Mouse (Mus musculus): ENCODE data around the gene Il2rb. TPM values are rescaled to one million over a fixed set of nuclear protein-coding genes. Genes with fewer than 3 reads are reported as not detected.

The Il2rb gene
- polyA plus RNA-seq, 1 experiment from 2014 or later, result 0.05 TPM

DNA sequence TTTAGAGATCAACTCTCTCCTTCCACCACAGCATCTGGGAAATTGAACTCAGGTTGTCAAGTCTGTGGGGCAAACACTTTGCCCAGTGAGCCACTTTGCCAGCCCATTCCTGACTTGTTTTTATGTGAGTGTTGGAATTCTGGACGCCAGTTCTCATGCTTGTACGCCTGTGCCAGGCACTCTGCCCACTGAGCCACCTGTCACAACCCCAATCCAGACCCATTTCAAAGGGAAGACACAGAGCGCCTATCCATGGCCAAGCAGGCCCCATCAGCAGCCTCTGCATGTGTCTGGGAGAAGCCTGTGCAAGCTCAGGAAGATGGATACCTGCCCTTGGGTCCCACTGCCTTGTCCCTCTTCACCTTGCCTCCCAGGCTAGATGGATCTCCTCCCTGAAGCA, 3.8 kb downstream of the Il2rb start:
- H3K4me3 ChIP-seq, result no peak overlapping the region
- H3K9me3 ChIP-seq, result no peaks in the 10 kb centered on the region
- 87% methylated on average over 3 of the region's 3 CpGs for WGBS
- no peak overlapping the region for H3K27ac ChIP-seq
- no peak overlapping the region for H3K4me2 ChIP-seq
- no peaks in the 10 kb centered on the region for H3K36me3 ChIP-seq
- no peak overlapping the region for H3K9ac ChIP-seq
- H3K4me1 ChIP-seq (replicated peaks), result no peaks in the 10 kb centered on the region
- H3K27me3 ChIP-seq, result no peaks in the 10 kb centered on the region; the same call in 1 of the 2 replicates
- no peak for ATAC-seq (ENCODE audit: low FRiP score)

DNA sequence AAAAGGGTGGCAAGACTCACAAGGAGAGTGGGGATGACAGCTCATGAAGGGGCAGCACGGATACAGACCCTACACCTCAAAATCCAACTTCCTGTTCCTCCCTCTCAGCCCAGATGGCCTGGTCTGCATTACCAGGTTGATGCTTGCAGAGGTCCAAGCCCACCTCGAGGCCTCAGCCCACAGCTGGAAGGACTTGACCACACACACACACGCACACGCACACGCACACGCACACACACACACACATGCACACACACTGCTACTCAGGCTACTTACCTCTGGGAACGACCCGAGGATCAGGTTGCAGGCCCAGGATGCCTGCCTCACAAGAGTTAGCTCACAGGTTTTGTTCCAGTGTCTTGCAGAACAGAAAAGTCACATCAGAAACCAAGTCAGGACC, 5.2 kb downstream of the Il2rb start:
- Histone ChIP-seq H3K4me1 (replicated peaks) (no peaks in the 10 kb centered on the region), H3K4me3 (no peak overlapping the region), H3K9me3 (no peaks in the 10 kb centered on the region), H3K27me3 (no peaks in the 10 kb centered on the region; the same call in 1 of the 2 replicates), H3K9ac (no peak overlapping the region), H3K36me3 (no peaks in the 10 kb centered on the region), H3K27ac (no peak overlapping the region), H3K4me2 (no peak overlapping the region)
- 75% methylated on average over 8 of the region's 8 CpGs for WGBS
- no peak for ATAC-seq (ENCODE audit: low FRiP score)

DNA sequence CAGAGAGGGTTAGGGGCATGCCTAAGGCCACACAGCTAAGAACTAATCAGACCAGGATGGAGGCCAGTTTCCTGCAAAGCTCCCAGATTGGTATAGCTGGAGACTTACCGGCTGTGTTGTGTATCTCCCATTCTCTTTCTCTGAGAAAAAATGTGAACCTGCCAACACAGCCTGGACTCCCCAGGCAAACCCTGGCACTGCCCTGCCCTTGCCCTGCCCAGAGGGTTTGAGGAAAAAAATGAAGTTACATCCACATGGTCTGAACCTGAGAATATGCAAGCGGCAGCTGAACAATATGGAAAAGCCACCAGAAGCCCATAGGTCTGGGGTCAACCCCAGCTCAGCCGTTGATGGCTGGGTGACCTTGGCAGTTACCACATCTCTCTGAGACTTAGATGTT, 5.8 kb downstream of the Il2rb start:
- H3K27me3 ChIP-seq, result peaks cover 5% of the 10 kb centered on the region; the same call in 1 of the 2 replicates
- H3K9ac ChIP-seq, result no peak overlapping the region
- no peak overlapping the region for H3K4me2 ChIP-seq
- no peaks in the 10 kb centered on the region for H3K36me3 ChIP-seq
- 94% methylated on average over 3 of the region's 3 CpGs for WGBS
- H3K4me3 ChIP-seq, result no peak overlapping the region
- no peaks in the 10 kb centered on the region for H3K4me1 ChIP-seq (replicated peaks)
- no peaks in the 10 kb centered on the region for H3K9me3 ChIP-seq
- ATAC-seq (ENCODE audit: low FRiP score), result no peak
- no peak overlapping the region for H3K27ac ChIP-seq

GRCm38 (mm10) chr15:78487066-78487465, 8.0 kb downstream of the Il2rb start:
- no peaks in the 10 kb centered on the region for H3K4me1 ChIP-seq (replicated peaks)
- ATAC-seq (ENCODE audit: low FRiP score), result no peak
- H3K27ac ChIP-seq, result no peak overlapping the region
- H3K4me3 ChIP-seq, result no peak overlapping the region
- 70% methylated on average over 4 of the region's 4 CpGs for WGBS
- no peak overlapping the region for H3K9ac ChIP-seq
- no peaks in the 10 kb centered on the region for H3K9me3 ChIP-seq
- H3K27me3 ChIP-seq, result peaks cover 5% of the 10 kb centered on the region; the same call in 1 of the 2 replicates
- no peaks in the 10 kb centered on the region for H3K36me3 ChIP-seq
- H3K4me2 ChIP-seq, result no peak overlapping the region

DNA sequence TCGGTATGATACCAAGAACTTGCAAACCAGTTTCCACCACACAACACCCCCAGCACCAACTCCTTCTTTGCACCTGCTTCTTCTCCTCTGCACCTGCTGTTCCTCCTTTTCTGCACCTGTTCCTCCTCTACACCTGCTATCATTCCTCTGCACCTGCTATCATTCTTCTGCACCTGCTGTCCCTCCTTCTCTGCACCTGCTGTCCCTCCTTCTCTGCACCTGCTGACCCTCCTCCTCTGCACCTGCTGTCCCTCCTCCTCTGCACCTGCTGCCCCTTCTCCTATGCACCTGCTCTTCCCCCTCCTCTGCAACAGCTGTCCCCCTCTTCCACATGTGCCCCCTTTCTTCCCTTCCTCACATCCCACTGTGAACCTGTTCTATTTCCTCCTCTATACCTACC, 8.5 kb downstream of the Il2rb start:
- Histone ChIP-seq H3K9me3 (no peaks in the 10 kb centered on the region), H3K36me3 (no peaks in the 10 kb centered on the region), H3K27ac (no peak overlapping the region), H3K4me1 (replicated peaks) (no peaks in the 10 kb centered on the region), H3K9ac (no peak overlapping the region), H3K4me2 (no peak overlapping the region), H3K27me3 (peaks cover 5% of the 10 kb centered on the region; the same call in 1 of the 2 replicates), H3K4me3 (no peak overlapping the region)
- 100% methylated on average over 1 of the region's 1 CpGs for WGBS
- no peak for ATAC-seq (ENCODE audit: low FRiP score)

GRCm38 (mm10) chr15:78483311-78483710, 11.8 kb downstream of the Il2rb start:
- Histone ChIP-seq H3K4me1 (replicated peaks) (no peaks in the 10 kb centered on the region), H3K4me2 (no peak overlapping the region), H3K4me3 (no peak overlapping the region), H3K36me3 (no peaks in the 10 kb centered on the region), H3K27me3 (0 out of 2 replicates have a peak, but pooled peaks cover 5% of the 10 kb centered on the region), H3K9ac (no peak overlapping the region), H3K27ac (no peak overlapping the region), H3K9me3 (no peaks in the 10 kb centered on the region)
- 84% methylated on average over 4 of the region's 4 CpGs for WGBS
- ATAC-seq (ENCODE audit: low FRiP score), result no peak

GRCm38 (mm10) chr15:78482518-78482917, 12.6 kb downstream of the Il2rb start:
- Histone ChIP-seq H3K4me1 (replicated peaks) (no peaks in the 10 kb centered on the region), H3K4me3 (no peak overlapping the region), H3K9me3 (no peaks in the 10 kb centered on the region), H3K27ac (no peak overlapping the region), H3K9ac (no peak overlapping the region), H3K27me3 (0 out of 2 replicates have a peak, but pooled peaks cover 5% of the 10 kb centered on the region), H3K4me2 (no peak overlapping the region), H3K36me3 (no peaks in the 10 kb centered on the region)
- no peak for ATAC-seq (ENCODE audit: low FRiP score)
- WGBS, result 79% methylated on average over 3 of the region's 3 CpGs

DNA sequence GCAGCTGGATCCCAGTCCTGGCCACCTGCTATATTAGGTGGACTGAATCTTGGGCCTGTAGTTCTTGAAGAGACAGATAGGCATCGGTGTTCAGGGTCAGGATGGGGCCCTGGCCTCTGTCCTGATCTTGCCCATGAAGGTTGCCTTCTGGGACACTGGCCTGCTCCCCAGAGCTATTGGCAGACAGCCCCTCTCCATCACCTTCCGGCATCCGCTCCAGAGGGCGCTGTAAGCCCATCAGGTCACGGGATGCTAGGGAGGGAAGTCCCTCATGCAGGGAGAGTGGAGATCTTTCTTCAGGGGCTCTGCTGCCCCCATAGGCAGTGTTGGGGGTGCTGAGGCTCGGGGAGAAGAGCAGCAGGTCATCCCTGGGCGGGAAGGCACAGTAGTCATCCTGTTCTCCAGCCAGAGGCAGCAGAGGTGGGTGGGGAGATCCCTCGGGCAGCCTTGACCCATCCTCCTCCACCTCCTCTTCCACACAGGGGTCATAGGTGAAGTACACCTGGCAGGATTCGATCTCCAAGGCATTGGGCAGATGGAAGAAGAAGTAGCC, 13.5 kb downstream of the Il2rb start:
- 0 out of 2 replicates have a peak, but pooled peaks cover 5% of the 10 kb centered on the region for H3K27me3 ChIP-seq
- H3K4me3 ChIP-seq, result no peak overlapping the region
- no peak overlapping the region for H3K9ac ChIP-seq
- no peaks in the 10 kb centered on the region for H3K4me1 ChIP-seq (replicated peaks)
- H3K9me3 ChIP-seq, result no peaks in the 10 kb centered on the region
- H3K27ac ChIP-seq, result no peak overlapping the region
- no peak overlapping the region for H3K4me2 ChIP-seq
- WGBS, result 50% methylated on average over 9 of the region's 9 CpGs
- ATAC-seq (ENCODE audit: low FRiP score), result no peak
- no peaks in the 10 kb centered on the region for H3K36me3 ChIP-seq

DNA sequence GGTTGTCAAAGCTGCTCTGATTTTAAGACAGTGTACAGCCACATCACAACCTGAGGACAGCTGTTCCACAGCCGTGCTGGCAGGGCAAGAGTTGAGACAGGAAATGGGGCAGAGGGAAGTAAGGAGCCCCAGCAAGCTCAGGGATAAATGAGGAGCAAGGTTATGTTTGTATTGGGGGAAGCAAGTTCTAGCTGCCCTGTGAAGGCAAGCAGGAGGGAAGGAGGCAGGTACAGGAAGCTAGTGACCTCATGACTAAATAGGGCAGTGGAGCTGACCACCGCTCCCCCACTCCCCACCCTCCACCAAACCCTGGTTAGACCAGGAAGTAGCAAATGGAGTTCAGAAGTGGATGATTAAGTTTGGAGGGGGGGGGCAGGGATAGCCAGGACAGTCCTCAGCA, 14.1 kb downstream of the Il2rb start:
- Histone ChIP-seq H3K9me3 (no peaks in the 10 kb centered on the region), H3K9ac (no peak overlapping the region), H3K4me3 (no peak overlapping the region), H3K36me3 (no peaks in the 10 kb centered on the region), H3K27ac (no peak overlapping the region), H3K4me1 (replicated peaks) (no peaks in the 10 kb centered on the region), H3K4me2 (no peak overlapping the region), H3K27me3 (0 out of 2 replicates have a peak, but pooled peaks cover 5% of the 10 kb centered on the region)
- no peak for ATAC-seq (ENCODE audit: low FRiP score)
- 81% methylated on average over 2 of the region's 2 CpGs for WGBS

GRCm38 (mm10) chr15:78480111-78480510, 15.0 kb downstream of the Il2rb start:
- no peak overlapping the region for H3K27ac ChIP-seq
- H3K36me3 ChIP-seq, result no peaks in the 10 kb centered on the region
- no peak overlapping the region for H3K4me3 ChIP-seq
- H3K4me2 ChIP-seq, result no peak overlapping the region
- H3K4me1 ChIP-seq (replicated peaks), result no peaks in the 10 kb centered on the region
- H3K9ac ChIP-seq, result no peak overlapping the region
- 0 out of 2 replicates have a peak, but pooled peaks cover 5% of the 10 kb centered on the region for H3K27me3 ChIP-seq
- no peak for ATAC-seq (ENCODE audit: low FRiP score)
- H3K9me3 ChIP-seq, result no peaks in the 10 kb centered on the region
- 75% methylated on average over 7 of the region's 7 CpGs for WGBS

GRCm38 (mm10) chr15:78479470-78479869, 15.6 kb downstream of the Il2rb start:
- ATAC-seq (ENCODE audit: low FRiP score), result no peak
- H3K4me1 ChIP-seq (replicated peaks), result no peaks in the 10 kb centered on the region
- WGBS, result 81% methylated on average over 5 of the region's 5 CpGs
- H3K9ac ChIP-seq, result no peak overlapping the region
- H3K27me3 ChIP-seq, result 0 out of 2 replicates have a peak, but pooled peaks cover 2% of the 10 kb centered on the region
- no peak overlapping the region for H3K27ac ChIP-seq
- H3K9me3 ChIP-seq, result no peaks in the 10 kb centered on the region
- no peak overlapping the region for H3K4me3 ChIP-seq
- H3K4me2 ChIP-seq, result no peak overlapping the region
- no peaks in the 10 kb centered on the region for H3K36me3 ChIP-seq

GRCm38 (mm10) chr15:78478073-78478472, 17.0 kb downstream of the Il2rb start:
- Histone ChIP-seq H3K27ac (no peak overlapping the region), H3K4me1 (replicated peaks) (no peaks in the 10 kb centered on the region), H3K4me3 (no peak overlapping the region), H3K4me2 (no peak overlapping the region), H3K9ac (no peak overlapping the region), H3K9me3 (no peaks in the 10 kb centered on the region), H3K36me3 (no peaks in the 10 kb centered on the region), H3K27me3 (no peaks in the 10 kb centered on the region)
- WGBS, result 91% methylated on average over 4 of the region's 4 CpGs
- ATAC-seq (ENCODE audit: low FRiP score), result no peak

- no peak for ATAC-seq (ENCODE audit: low FRiP score)
- no peak overlapping the region for H3K4me2 ChIP-seq
- H3K9me3 ChIP-seq, result no peaks in the 10 kb centered on the region
- H3K36me3 ChIP-seq, result no peaks in the 10 kb centered on the region
- no peaks in the 10 kb centered on the region for H3K4me1 ChIP-seq (replicated peaks)
- H3K4me3 ChIP-seq, result no peak overlapping the region
- H3K27ac ChIP-seq, result no peak overlapping the region
- no peak overlapping the region for H3K9ac ChIP-seq
- H3K27me3 ChIP-seq, result no peaks in the 10 kb centered on the region
- 91% methylated on average over 1 of the region's 1 CpGs for WGBS
Measured at GRCm38 (mm10) chr15:78476878-78477277, 18.2 kb downstream of the Il2rb start.
